Mouse (Mus musculus) neural tube, embryonic 11.5 days (tissue): ENCODE measurements around the gene Col25a1. TPM values are rescaled to one million over a fixed set of nuclear protein-coding genes. Genes with fewer than 3 reads are reported as not detected.
A peak's percentile ranks its signal among the peaks of the same experiment; 100 is the strongest.

Source experiments
- ATAC-seq: fragments of 200-750 bp; cut with Nextera tagmentation; 2 replicates; pipeline ENCODE4 v1.8.0; 2017; ENCODE audit warnings: moderate number of reproducible peaks, mild to moderate bottlenecking, moderate TSS enrichment, moderate library complexity; ENCODE audit not compliant: insufficient read depth, low FRiP score, low TSS enrichment
- DNase-seq: peaks from one replicate; pipeline ENCODE4 v3.0.0-alpha.2; 2015; ENCODE audit warnings: low spot score
- H3K27ac ChIP-seq: fragments of 300-500 bp; sonication (generic); 2 replicates; pipeline ENCODE4 v1.5.1; 2014; ENCODE audit warnings: low read depth, mild to moderate bottlenecking, low read length
- H3K27me3 ChIP-seq: fragments of 300-500 bp; sonication (generic); 2 replicates; pipeline ENCODE4 v1.6.1; 2014; ENCODE audit warnings: mild to moderate bottlenecking, low read length, mixed read lengths; ENCODE audit not compliant: control insufficient read depth, insufficient read depth
- H3K36me3 ChIP-seq: fragments of 300-500 bp; sonication (generic); 2 replicates; pipeline ENCODE4 v1.6.1; 2014; ENCODE audit warnings: mild to moderate bottlenecking, low read length, moderate library complexity, mixed read lengths; ENCODE audit not compliant: control insufficient read depth, insufficient read depth
- H3K4me1 ChIP-seq: fragments of 300-500 bp; sonication (generic); 2 replicates; pipeline ENCODE4 v1.6.1; 2014; ENCODE audit warnings: low read length, mixed read lengths; ENCODE audit not compliant: control insufficient read depth, insufficient read depth
- H3K4me2 ChIP-seq: fragments of 300-500 bp; sonication (generic); 2 replicates; pipeline ENCODE4 v1.6.1; 2014; ENCODE audit warnings: low read depth, mild to moderate bottlenecking, moderate library complexity
- H3K4me3 ChIP-seq: fragments of 300-500 bp; sonication (generic); 2 replicates; pipeline ENCODE4 v1.5.1; 2014; ENCODE audit warnings: low read depth, low read length
- H3K9ac ChIP-seq: fragments of 300-500 bp; sonication (generic); 2 replicates; pipeline ENCODE4 v1.6.1; 2014; ENCODE audit warnings: mild to moderate bottlenecking, low read length
- H3K9me3 ChIP-seq: fragments of 300-500 bp; sonication (generic); 2 replicates; pipeline ENCODE4 v1.6.1; 2016; ENCODE audit warnings: low read length; ENCODE audit not compliant: control insufficient read depth
- WGBS: fragments of 180-500 bp; shearing (Covaris S2); extraction: QIAGEN DNeasy Blood & Tissue Kit; methylation state at CpG from one replicate; pipeline ENCODE4 v1.1.7; 2014; 5-methylcytosine and 5-hydroxymethylcytosine counted together
- polyA plus RNA-seq: library from polyadenylated mRNA; unstranded; fragments of >200 nt; fragmentation: Nextera tagmentation; extraction: Ambion mirVana; gene quantifications from 2 replicates; pipeline ENCODE4 v1.2.1, GENCODE M21; 2014

Gene Col25a1
- polyA plus RNA-seq, 1 experiment from 2014 or later = 7.2 TPM

DNA sequence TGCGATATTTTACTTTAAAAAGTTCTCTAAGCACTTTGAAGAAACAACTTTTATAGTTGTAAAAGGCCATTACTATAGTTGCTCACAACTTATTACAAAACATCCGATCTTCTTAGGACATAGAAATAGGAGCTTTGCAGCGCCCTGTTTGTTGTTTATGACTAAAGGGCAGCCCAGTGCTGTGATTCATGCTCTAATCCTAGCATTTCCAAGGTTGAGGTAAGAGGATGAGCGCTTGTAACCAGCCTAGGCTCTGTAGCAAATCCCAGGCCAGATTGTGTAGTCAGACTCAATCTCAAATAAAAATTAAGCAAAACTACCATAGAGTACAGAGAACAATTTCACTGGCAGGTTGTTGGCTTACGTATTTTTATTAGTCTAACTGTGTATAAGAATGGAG lies 246.5 kb downstream of the Col25a1 start:
- Histone ChIP-seq H3K4me1 (no peaks in the 10 kb centered on the region), H3K9ac (no peak overlapping the region), H3K9me3 (no peaks in the 10 kb centered on the region), H3K36me3 (no peaks in the 10 kb centered on the region), H3K4me2 (no peak overlapping the region), H3K4me3 (no peak overlapping the region), H3K27me3 (no peaks in the 10 kb centered on the region), H3K27ac (no peak overlapping the region)
- DNase-seq (no peak), ATAC-seq (no peak)
- WGBS = 93% methylated on average over 5 of the region's 5 CpGs

DNA sequence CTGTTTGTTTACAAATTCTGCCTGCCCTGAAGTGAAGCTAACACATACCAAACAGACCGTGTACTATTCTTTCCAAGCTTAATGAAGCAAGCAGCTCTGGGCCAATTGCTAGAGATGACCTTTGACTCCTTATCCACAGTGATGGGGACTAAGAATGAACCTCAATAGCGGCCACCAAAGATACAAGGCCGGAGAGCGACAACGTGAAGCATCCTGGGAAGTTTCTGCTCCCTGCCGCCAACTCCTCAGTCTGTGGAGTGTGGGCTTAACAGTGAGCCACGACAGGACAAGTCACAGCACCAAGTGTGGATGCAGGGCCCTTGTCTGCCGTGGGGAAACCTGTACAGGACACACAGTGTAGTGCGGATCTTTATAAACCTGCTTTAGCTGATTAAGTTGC lies 247.3 kb downstream of the Col25a1 start:
- no peak overlapping the region for H3K4me3 ChIP-seq
- ATAC-seq = no peak
- no peaks in the 10 kb centered on the region for H3K36me3 ChIP-seq
- no peak overlapping the region for H3K27ac ChIP-seq
- no peaks in the 10 kb centered on the region for H3K27me3 ChIP-seq
- 57% methylated on average over 9 of the region's 9 CpGs for WGBS
- H3K9ac ChIP-seq = no peak overlapping the region
- no peaks in the 10 kb centered on the region for H3K4me1 ChIP-seq
- DNase-seq = no peak
- no peak overlapping the region for H3K4me2 ChIP-seq
- no peaks in the 10 kb centered on the region for H3K9me3 ChIP-seq

DNA sequence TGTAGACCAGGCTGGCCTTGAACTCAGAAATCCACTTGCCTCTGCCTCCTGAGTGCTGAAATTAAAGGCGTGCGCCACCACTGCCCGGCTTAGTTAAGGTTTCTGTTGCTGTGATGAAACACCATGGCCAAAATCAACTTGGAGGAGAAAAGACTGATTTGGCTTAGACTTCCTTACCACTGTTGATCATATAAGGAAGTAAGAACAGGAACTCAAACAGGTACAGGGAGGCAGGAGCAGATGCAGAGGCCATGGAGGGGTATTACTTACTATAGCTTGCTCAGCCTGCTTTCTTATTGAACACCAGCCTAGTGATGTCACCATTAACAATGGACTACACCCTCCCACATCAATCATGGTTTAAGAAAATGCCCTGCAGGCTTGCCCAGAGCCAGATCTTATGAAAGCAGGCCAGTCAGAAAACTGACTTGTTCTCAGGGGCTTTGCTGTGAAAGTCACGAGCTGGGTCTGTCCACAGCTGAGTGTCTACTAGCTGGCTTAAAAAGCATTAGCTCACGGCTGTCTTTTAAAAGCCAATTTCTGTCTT lies 249.1 kb downstream of the Col25a1 start:
- H3K27ac ChIP-seq = no peak overlapping the region
- H3K9me3 ChIP-seq = no peaks in the 10 kb centered on the region
- no peaks in the 10 kb centered on the region for H3K27me3 ChIP-seq
- no peak for ATAC-seq
- no peak overlapping the region for H3K9ac ChIP-seq
- no peak overlapping the region for H3K4me2 ChIP-seq
- no peak for DNase-seq
- H3K4me3 ChIP-seq = no peak overlapping the region
- WGBS = 83% methylated on average over 5 of the region's 5 CpGs
- H3K4me1 ChIP-seq = no peaks in the 10 kb centered on the region
- H3K36me3 ChIP-seq = no peaks in the 10 kb centered on the region

- DNase-seq (no peak), ATAC-seq (no peak)
- Histone ChIP-seq H3K9ac (no peak overlapping the region), H3K36me3 (no peaks in the 10 kb centered on the region), H3K4me2 (no peak overlapping the region), H3K27me3 (no peaks in the 10 kb centered on the region), H3K9me3 (no peaks in the 10 kb centered on the region), H3K4me1 (no peaks in the 10 kb centered on the region), H3K27ac (no peak overlapping the region), H3K4me3 (no peak overlapping the region)
- WGBS = 90% methylated on average over 5 of the region's 5 CpGs
These were observed 250.4 kb downstream of the Col25a1 start for GRCm38 (mm10) chr3:130381691-130382090.

- Histone ChIP-seq H3K4me2 (no peak overlapping the region), H3K9me3 (no peaks in the 10 kb centered on the region), H3K27me3 (peaks cover 3% of the 10 kb centered on the region; the same call in 1 of the 2 replicates), H3K4me3 (no peak overlapping the region), H3K36me3 (no peaks in the 10 kb centered on the region), H3K9ac (no peak overlapping the region), H3K27ac (no peak overlapping the region), H3K4me1 (peaks cover 3% of the 10 kb centered on the region; the same call in 1 of the 2 replicates)
- ATAC-seq (peak; percentile 85), DNase-seq (peak; percentile 47)
- 17% methylated on average over 4 of the region's 4 CpGs for WGBS
These were observed 254.6 kb downstream of the Col25a1 start for GRCm38 (mm10) chr3:130385856-130386255.

DNA sequence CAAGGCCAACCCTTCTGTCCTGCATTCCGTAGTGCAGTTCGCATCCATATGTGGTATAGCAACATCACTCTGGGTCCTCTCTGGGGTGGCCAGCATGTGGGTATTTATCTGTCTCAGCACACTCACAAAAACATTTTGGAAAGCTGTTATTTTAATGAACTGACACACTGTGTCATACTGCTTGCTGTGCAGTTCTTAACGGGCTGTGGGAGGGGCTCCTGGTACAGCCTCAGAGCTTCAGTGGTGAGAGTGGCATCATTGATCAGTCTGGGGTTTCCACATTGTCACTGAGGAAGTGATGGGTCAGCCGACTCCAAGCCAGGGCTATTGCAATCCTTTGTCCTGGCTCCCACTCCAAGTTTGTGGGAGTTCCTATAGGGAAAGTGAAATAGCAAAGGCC lies 255.9 kb downstream of the Col25a1 start:
- H3K36me3 ChIP-seq = no peaks in the 10 kb centered on the region
- WGBS = 79% methylated on average over 4 of the region's 4 CpGs
- no peaks in the 10 kb centered on the region for H3K9me3 ChIP-seq
- peaks cover 3% of the 10 kb centered on the region; the same call in 1 of the 2 replicates for H3K27me3 ChIP-seq
- peaks cover 3% of the 10 kb centered on the region; the same call in 1 of the 2 replicates for H3K4me1 ChIP-seq
- DNase-seq (no peak), ATAC-seq (no peak)
- no peak overlapping the region for H3K4me2 ChIP-seq
- H3K27ac ChIP-seq = no peak overlapping the region
- no peak overlapping the region for H3K4me3 ChIP-seq
- H3K9ac ChIP-seq = no peak overlapping the region

GRCm38 (mm10) chr3:130389261-130389975 lies 258.1 kb downstream of the Col25a1 start:
- H3K4me1 ChIP-seq = peaks cover 3% of the 10 kb centered on the region; the same call in 1 of the 2 replicates
- H3K9ac ChIP-seq = no peak overlapping the region
- no peaks in the 10 kb centered on the region for H3K36me3 ChIP-seq
- peaks cover 3% of the 10 kb centered on the region; the same call in 1 of the 2 replicates for H3K27me3 ChIP-seq
- H3K9me3 ChIP-seq = no peaks in the 10 kb centered on the region
- DNase-seq (no peak), ATAC-seq (no peak)
- H3K4me3 ChIP-seq = no peak overlapping the region
- 73% methylated on average over 14 of the region's 14 CpGs for WGBS
- no peak overlapping the region for H3K4me2 ChIP-seq
- no peak overlapping the region for H3K27ac ChIP-seq

DNA sequence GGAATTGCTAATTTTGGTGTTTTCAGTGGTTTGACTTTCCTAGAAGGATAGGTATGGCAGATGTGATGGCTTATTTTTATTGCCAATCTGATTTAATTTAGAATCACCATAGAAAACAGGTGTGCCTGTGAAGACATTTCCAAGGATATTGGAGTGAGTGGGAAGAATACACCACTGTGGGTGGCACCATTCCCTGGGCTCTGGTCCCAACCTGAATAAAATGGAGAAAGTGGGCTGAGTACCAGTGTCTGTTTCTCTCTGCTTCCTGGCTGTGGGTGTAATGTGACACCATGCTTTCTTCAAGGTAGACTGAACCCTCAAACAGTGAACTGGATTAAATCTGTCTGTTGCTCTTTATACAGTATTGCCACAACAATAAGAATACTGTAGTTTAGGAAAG lies 265.3 kb downstream of the Col25a1 start:
- H3K9ac ChIP-seq = no peak overlapping the region
- no peak for ATAC-seq

More for the DNA sequence above, 265.3 kb downstream of the Col25a1 start:
- Histone ChIP-seq H3K36me3 (no peaks in the 10 kb centered on the region), H3K27ac (no peak overlapping the region), H3K4me2 (no peak overlapping the region), H3K4me1 (peaks cover 2% of the 10 kb centered on the region; the same call in 1 of the 2 replicates), H3K9me3 (no peaks in the 10 kb centered on the region), H3K4me3 (no peak overlapping the region), H3K27me3 (peaks cover 11% of the 10 kb centered on the region; the same call in 1 of the 2 replicates)
- no peak for DNase-seq
